Mouse (Mus musculus): ENCODE data around the gene Auts2.

Gene Auts2

GRCm38 (mm10) chr5:131468609-131469008 is 1074.5 kb downstream of the Auts2 start:
- DNase-seq = no peak

GRCm38 (mm10) chr5:131466131-131466530 is 1077.0 kb downstream of the Auts2 start:
- DNase-seq = no peak

GRCm38 (mm10) chr5:131463402-131463801 is 1079.7 kb downstream of the Auts2 start:
- no peak for DNase-seq

- no peak for DNase-seq
Observed at GRCm38 (mm10) chr5:131459951-131460350, 1083.2 kb downstream of the Auts2 start.

GRCm38 (mm10) chr5:131459549-131459948 is 1083.6 kb downstream of the Auts2 start:
- DNase-seq = no peak

- no peak for DNase-seq
Observed at GRCm38 (mm10) chr5:131458700-131459099, 1084.4 kb downstream of the Auts2 start.

- no peak for DNase-seq
Observed at GRCm38 (mm10) chr5:131457999-131458398, 1085.1 kb downstream of the Auts2 start.

GRCm38 (mm10) chr5:131449181-131449868 is 1093.8 kb downstream of the Auts2 start:
- DNase-seq = no peak

- no peak for DNase-seq
Observed at GRCm38 (mm10) chr5:131435239-131435876, 1107.8 kb downstream of the Auts2 start.

GRCm38 (mm10) chr5:131433291-131433690 is 1109.9 kb downstream of the Auts2 start:
- no peak for DNase-seq

GRCm38 (mm10) chr5:131431896-131432295 is 1111.2 kb downstream of the Auts2 start:
- no peak for DNase-seq

GRCm38 (mm10) chr5:131430109-131430508 is 1113.0 kb downstream of the Auts2 start:
- peak; percentile 15 for DNase-seq

- DNase-seq = no peak
Observed at GRCm38 (mm10) chr5:131429563-131429962, 1113.6 kb downstream of the Auts2 start.

GRCm38 (mm10) chr5:131427734-131428413 is 1115.3 kb downstream of the Auts2 start:
- peak; percentile 37 for DNase-seq

- DNase-seq = no peak
Observed at GRCm38 (mm10) chr5:131422737-131423136, 1120.4 kb downstream of the Auts2 start.

- DNase-seq = no peak
Observed at GRCm38 (mm10) chr5:131420406-131420805, 1122.7 kb downstream of the Auts2 start.

- no peak for DNase-seq
Observed at GRCm38 (mm10) chr5:131415902-131416545, 1127.1 kb downstream of the Auts2 start.

- DNase-seq = no peak
Observed at GRCm38 (mm10) chr5:131398250-131398649, 1144.9 kb downstream of the Auts2 start.

GRCm38 (mm10) chr5:131395756-131396155 is 1147.4 kb downstream of the Auts2 start:
- no peak for DNase-seq

Measured in thymus, postnatal 14 days (tissue).